Mouse (Mus musculus) heart, postnatal 0 days (tissue): ENCODE data around the gene E130114P18Rik.

ENCODE experiments used
- CTCF ChIP-seq: IDR thresholded peaks from 2 replicates; pipeline ENCODE4 v1.5.1; 2016; ENCODE audit warnings: antibody characterized with exemption, control low read depth, low read depth
- EP300 ChIP-seq: IDR thresholded peaks from 2 replicates; pipeline ENCODE4 v1.6.1; 2016; ENCODE audit warnings: antibody characterized with exemption, low read depth

DNA sequence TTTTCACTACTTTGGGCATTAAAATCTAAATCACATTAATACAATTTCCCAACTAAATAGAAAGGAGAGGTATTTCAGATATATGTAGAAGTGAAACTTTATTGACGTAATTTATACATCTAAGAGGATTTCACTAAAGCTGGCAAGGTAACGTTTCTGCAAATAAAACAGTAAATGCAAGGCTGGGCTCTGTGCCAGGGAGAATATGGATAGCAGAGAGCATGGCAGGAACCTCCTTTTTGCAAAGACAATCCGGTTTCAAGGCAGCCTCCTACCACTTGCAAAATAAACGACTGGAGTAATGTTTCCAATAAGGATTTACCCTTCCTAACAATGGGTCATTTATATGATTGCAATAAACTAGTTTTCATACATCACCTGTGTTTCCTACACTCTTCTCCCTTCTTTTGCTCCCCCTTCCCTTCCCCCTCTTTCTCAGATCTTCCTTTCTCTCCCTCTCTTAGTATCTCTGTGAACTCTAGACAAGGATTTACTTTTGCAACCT, 3.4 kb downstream of the E130114P18Rik start:
- TF ChIP-seq CTCF (no peak), EP300 (no peak)
